Mouse (Mus musculus) adipocyte (in vitro differentiated cells): ENCODE data around the gene Actn4.

Source experiments
- DNase-seq: peaks from one replicate; pipeline ENCODE4 v3.0.0-alpha.2; 2016; ENCODE audit warnings: low spot score

Gene Actn4

DNA sequence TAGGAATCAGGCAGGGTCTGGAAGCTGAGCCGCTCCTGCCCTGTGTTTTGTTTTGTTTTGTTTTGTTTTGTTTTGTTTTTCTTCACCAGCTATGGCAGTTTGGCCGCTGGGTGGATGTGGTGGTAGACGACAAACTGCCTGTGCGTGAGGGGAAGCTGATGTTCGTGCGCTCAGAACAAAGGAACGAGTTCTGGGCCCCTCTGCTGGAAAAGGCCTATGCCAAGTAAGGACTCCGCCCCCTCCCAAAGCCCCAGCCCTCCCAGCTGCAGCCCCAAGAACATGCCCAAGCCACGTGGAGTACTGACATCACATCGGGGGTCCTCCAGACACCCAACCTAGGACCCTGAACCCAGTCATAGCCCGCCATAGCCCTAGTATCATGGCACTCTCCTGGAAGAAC lies 79.1 kb downstream of the Actn4 start:
- DNase-seq: no peak

- no peak for DNase-seq
Measured at GRCm38 (mm10) chr7:28881199-28881598, 80.9 kb downstream of the Actn4 start, which contains the start of gene Capn12. Gene Capn12 (plus strand): TSS chr7:28881422.

DNA sequence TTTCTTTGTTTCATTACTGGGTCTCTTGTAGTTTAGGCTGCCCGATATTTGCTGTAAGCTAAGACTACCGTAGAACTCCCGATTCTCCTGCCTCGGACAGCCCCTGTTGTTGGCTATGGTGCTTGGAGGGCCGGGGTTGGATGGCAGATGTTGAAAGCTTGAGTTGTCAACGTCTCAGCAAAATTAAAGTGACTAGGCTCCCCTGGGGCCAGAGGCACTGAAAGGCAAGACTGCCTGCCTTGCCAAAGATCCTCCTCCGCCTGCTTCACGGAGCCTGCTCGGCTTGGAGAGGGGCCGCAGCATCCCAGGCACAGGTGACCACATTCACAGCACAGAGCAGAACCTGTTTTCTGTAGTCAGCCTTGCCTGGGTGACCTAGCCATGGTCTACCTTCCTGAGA lies 81.6 kb downstream of the Actn4 start:
- DNase-seq: no peak

GRCm38 (mm10) chr7:28879606-28880005 lies 82.5 kb downstream of the Actn4 start:
- no peak for DNase-seq

- DNase-seq: no peak
Measured at GRCm38 (mm10) chr7:28877856-28878255, 84.3 kb downstream of the Actn4 start.

GRCm38 (mm10) chr7:28877155-28877554 lies 85.0 kb downstream of the Actn4 start:
- no peak for DNase-seq

DNA sequence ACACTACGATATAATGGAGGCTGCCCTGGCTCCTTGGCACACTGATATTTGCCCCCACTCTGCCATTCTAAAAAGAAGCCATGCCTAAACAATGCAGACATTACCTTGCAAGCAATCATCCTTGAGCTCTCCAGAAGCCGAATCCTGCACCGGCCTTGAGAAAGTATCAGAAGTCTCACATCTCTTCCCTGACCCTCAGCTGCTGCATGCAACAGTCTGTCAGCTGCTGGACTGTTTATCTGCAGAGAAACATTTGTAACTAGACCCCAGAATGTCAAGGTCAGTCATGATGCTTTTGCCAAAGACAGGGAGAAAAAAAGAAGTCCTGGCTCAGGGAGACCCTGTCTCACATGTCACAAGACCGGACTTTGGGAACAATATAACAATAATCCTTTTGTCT lies 86.0 kb downstream of the Actn4 start:
- no peak for DNase-seq

DNA sequence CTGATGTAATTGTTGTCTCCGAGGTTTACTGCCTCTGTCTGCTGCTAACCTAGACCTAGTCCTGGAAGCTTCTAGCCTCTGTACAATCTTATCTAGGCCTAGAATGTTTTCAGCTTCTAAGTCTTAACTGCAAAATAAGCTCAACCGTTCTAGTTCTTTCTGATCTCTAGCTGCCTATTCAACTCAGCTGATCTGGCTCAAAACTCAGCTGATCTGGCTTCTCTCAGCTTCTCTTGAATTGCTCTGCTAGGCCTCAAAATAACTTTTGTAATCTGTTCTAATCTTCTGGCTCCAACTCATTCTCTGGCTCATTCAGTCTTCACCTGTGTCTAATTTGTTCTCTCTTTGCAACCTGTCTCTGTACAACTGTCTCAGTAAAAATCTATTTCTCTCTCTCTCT lies 87.6 kb downstream of the Actn4 start:
- DNase-seq: no peak

DNA sequence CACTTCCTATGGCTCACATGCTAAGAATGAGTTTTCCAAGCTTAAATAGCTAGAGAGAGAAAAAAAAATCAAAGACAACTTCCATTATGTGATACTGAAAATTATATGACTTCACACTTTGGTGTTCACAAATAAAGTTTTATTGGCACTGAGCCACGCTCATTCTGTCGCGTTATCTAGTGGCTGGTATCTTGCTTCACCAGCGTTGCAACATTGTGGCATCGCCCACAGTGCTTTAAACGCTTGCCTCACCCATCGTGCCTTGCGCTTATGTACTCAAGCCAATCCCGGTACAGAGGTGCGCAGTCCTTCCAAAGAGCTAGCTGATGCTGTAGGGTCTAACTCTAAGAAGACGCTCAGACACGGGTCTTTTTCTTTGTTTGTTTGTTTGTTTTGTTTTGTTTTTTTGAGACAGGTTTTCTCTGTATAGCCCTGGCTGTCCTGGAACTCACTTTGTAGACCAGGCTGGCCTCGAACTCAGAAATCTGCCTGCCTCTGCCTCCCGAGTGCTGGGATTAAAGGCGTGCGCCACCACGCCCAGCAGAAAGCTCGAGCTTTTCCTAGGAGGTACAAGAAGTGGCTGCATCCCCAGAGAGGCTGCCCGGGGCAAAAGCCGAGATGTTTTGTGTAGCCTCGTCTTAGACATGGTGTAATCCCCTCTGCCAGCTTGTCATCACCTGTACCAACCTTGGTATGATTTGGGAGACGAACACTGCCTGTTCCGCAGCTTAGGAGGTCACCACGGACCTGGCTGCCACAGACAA lies 91.1 kb downstream of the Actn4 start:
- DNase-seq: no peak

- peak; percentile 78 for DNase-seq
Measured at GRCm38 (mm10) chr7:28867508-28868340, 94.4 kb downstream of the Actn4 start.

DNA sequence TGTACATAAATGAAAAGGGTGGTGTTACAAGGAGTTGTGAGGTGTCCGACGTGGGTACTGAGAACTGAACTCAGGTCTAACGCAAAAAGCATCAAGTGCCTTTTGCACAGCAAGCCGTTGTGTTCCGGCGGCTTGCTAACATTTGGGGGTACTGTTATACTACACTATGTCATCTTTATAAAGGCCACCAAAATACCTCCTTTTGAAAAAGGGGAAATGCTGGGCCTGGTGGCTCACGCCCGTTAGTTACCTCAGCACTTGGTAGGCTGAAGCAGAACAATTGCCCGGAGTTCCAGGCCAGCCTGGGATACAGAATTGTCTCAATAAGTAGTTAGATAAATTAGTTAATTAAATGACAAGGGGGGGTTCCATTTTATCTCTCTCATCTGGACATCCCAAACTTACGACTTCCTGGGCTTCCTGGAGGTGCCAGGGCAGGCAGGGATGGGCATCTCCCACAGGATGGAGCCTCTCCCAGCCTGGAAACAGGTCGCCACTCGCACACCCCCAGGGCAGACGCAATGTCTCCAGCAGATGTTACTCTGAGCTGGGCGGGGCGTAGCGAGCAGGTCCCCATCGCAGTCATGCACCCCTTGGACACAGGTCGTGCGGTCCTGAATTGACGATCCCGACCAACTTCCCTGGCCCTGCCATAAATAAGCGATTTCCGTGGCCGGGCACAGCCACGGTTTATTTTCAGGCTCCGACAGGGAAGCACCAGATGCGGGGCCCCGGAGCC lies 95.2 kb downstream of the Actn4 start:
- DNase-seq: no peak

DNA sequence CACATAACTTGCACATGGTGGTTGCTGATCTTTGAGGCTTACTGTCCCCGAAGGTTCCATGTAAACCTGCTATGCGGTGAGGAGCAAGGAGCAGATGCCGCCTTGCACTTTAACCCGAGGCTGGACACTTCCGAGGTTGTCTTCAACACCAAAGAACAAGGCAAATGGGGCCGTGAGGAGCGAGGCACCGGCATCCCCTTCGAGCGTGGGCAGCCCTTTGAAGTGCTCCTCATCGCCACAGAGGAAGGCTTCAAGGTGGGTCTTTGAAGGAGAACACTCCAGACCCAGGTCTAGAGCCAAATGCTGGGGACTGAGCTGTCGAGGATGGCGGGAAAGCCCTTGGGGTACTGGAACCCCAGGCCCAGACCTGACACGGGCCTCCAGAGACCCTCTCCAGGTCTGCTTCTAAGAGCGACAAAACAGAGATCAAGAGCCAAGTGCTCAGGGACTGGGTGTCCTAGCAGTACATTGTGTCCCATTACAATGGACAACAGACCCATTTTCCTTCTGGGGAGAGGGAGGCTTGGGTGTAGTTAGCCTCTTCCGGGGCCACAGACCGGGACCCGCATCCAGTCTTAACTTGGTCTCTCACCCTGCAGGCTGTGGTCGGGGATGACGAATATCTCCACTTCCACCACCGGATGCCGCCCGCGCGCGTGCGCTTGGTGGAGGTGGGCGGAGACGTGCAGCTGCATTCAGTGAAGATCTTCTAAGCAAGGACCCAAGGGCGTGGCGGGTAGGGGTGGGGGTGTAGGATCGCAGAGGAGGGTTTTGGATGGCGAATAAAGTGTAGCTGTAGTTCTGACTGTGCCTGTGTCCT lies 96.4 kb downstream of the Actn4 start:
- DNase-seq: peak; percentile 9

- no peak for DNase-seq
Measured at GRCm38 (mm10) chr7:28864288-28864750, 97.8 kb downstream of the Actn4 start.

GRCm38 (mm10) chr7:28863540-28863939 lies 98.6 kb downstream of the Actn4 start, which contains the start of gene Lgals7:
Gene Lgals7 (plus strand): TSS chr7:28863853.
- no peak for DNase-seq

GRCm38 (mm10) chr7:28862817-28863499 lies 99.2 kb downstream of the Actn4 start:
- no peak for DNase-seq

- no peak for DNase-seq
Measured at GRCm38 (mm10) chr7:28860898-28861297, 101.2 kb downstream of the Actn4 start.

DNA sequence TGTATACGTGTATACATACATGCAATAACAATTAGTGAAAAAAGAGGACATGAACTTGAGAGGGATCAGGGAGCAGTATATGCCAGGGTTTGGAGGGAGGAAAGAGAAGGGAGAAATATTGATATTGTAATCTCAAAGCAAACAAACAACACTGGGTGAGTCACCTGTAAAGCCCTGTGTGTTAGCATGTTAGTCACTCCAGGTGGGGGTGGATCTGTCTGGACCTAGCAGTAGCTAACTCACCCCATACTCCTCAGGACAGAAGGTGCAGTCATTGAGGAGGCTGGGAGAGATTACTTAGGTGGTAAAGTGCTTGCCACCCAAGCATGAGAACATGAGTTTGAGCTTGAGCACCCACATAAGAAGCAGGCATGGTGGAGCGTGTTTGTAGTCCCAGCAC lies 102.2 kb downstream of the Actn4 start:
- DNase-seq: no peak

DNA sequence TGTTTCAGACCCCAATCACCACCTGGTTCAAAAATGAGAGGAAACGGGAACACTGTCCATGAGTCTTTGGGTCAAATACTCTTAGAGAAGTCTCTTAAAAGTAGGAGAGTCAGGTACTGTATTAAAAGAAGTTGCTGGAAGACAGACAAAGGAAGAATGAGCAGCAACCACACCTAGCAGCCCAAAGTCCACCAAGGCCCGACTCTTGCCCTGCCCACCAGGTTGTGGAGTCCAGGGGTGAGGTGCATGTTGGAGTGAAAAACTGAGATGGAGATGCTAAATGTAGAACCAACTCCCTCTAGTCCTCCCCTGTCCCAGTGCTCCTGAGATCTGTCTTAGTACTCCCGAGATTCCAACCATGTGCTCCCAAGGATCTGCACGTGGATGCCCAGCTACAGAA lies 111.5 kb downstream of the Actn4 start:
- DNase-seq: no peak

DNA sequence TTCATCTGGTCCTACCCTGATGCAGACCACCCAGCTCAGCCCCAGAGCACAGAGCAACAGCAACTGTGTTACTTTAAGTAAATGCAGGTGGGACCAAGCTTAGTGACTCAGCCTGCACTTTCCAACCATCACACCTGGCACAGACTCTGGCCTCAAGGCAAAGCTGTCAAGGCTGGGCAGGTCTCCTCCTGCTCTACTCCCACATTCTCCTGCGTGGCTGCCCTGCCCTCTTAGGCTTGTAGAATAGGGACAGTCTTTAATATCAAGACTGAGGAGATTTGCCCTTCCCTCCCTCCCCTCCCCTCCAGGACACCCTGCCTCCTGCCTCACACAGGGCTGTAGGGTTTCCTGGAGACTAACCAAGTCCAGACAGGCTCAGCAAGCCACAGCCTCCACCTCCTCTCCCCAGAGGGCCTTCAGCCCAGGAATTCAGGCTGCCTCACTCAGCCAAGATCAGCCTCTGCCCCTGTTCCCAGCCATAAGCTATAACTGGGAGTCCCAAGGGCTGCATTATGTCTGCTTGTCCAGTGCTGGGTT lies 112.4 kb downstream of the Actn4 start:
- peak; percentile 63 for DNase-seq

GRCm38 (mm10) chr7:28847273-28847672 lies 114.9 kb downstream of the Actn4 start:
- DNase-seq: no peak
